Mouse (Mus musculus) megakaryocyte, embryonic 14.5 days (primary cell): ENCODE results near the gene Mfrp.

Experiments
- FLI1 ChIP-seq: IDR thresholded peaks from 2 replicates; pipeline ENCODE4 v1.6.1; 2012; ENCODE audit warnings: low read length, inconsistent platforms, mixed read lengths
- GATA1 ChIP-seq: IDR thresholded peaks from 3 replicates; pipeline ENCODE4 v1.6.1; 2012; ENCODE audit warnings: mixed read lengths, low read length, inconsistent platforms, borderline replicate concordance

- no peak for TF ChIP-seq GATA1
- no peak for TF ChIP-seq FLI1
Measured at GRCm38 (mm10) chr9:44107110-44107509, 5.6 kb downstream of the Mfrp start, which contains the start of gene C1qtnf5.
